Mouse (Mus musculus) lung, embryonic 14.5 days (tissue): Measurements from ENCODE around the gene Tespa1. TPM values are rescaled to one million over a fixed set of nuclear protein-coding genes. Genes with fewer than 3 reads are reported as not detected.
"Not testable (repeated sequence)": the region's sequence is repeated elsewhere in the genome, so short reads cannot be mapped to it uniquely, and the experiment has no call there.

ENCODE experiments used
- ATAC-seq: fragments of 200-750 bp; cut with Nextera tagmentation; 2 replicates; pipeline ENCODE4 v1.8.0; 2017; ENCODE audit warnings: mild to moderate bottlenecking, moderate TSS enrichment, moderate library complexity; ENCODE audit not compliant: insufficient read depth
- DNase-seq: peaks from one replicate; pipeline ENCODE4 v3.0.0-alpha.2; 2015
- H3K27ac ChIP-seq: fragments of 300-500 bp; sonication (generic); 2 replicates; pipeline ENCODE4 v1.5.1; 2014; ENCODE audit warnings: low read depth, mild to moderate bottlenecking, moderate library complexity
- H3K27me3 ChIP-seq: fragments of 300-500 bp; sonication (generic); 2 replicates; pipeline ENCODE4 v1.6.1; 2014; ENCODE audit warnings: low read length, control low read depth; ENCODE audit not compliant: insufficient read depth
- H3K36me3 ChIP-seq: fragments of 300-500 bp; sonication (generic); 2 replicates; pipeline ENCODE4 v1.6.1; 2014; ENCODE audit warnings: control low read depth; ENCODE audit not compliant: insufficient read depth
- H3K4me1 ChIP-seq: fragments of 300-500 bp; sonication (generic); 2 replicates; pipeline ENCODE4 v1.6.1; 2014; ENCODE audit warnings: antibody characterized with exemption, control low read depth; ENCODE audit not compliant: insufficient read depth
- H3K4me2 ChIP-seq: fragments of 300-500 bp; sonication (generic); 2 replicates; pipeline ENCODE4 v1.6.1; 2014; ENCODE audit warnings: mild to moderate bottlenecking
- H3K4me3 ChIP-seq: fragments of 300-500 bp; sonication (generic); 2 replicates; pipeline ENCODE4 v1.5.1; 2014; ENCODE audit warnings: low read depth, low read length
- H3K9ac ChIP-seq: fragments of 300-500 bp; sonication (generic); 2 replicates; pipeline ENCODE4 v1.6.1; 2014
- H3K9me3 ChIP-seq: fragments of 300-500 bp; sonication (generic); 2 replicates; pipeline ENCODE4 v1.6.1; 2016; ENCODE audit warnings: low read depth, low read length, control low read depth
- CTCF ChIP-seq: IDR thresholded peaks from 2 replicates; pipeline ENCODE4 v1.5.1; 2016; ENCODE audit warnings: antibody characterized with exemption, low read depth
- WGBS: fragments of 180-500 bp; shearing (Covaris S2); extraction: QIAGEN DNeasy Blood & Tissue Kit; methylation state at CpG from one replicate; pipeline ENCODE4 v1.1.7; 2014; 5-methylcytosine and 5-hydroxymethylcytosine counted together
- polyA plus RNA-seq: library from polyadenylated mRNA; unstranded; fragments of >200 nt; fragmentation: Nextera tagmentation; extraction: Ambion mirVana; gene quantifications from 2 replicates; pipeline ENCODE4 v1.2.1, GENCODE M21; 2014

The Tespa1 gene
- polyA plus RNA-seq, 1 experiment from 2014 or later, result 0.66 TPM

GRCm38 (mm10) chr10:130318720-130319119 lies 4.0 kb upstream of the Tespa1 start:
- 68% methylated on average over 4 of the region's 4 CpGs for WGBS
- H3K9me3 ChIP-seq, result no peaks in the 10 kb centered on the region
- no peak for TF ChIP-seq CTCF
- H3K27me3 ChIP-seq, result no peaks in the 10 kb centered on the region
- no peak for ATAC-seq
- no peak overlapping the region for H3K4me3 ChIP-seq
- H3K36me3 ChIP-seq, result no peaks in the 10 kb centered on the region
- H3K27ac ChIP-seq, result no peak overlapping the region
- no peaks in the 10 kb centered on the region for H3K4me1 ChIP-seq
- H3K4me2 ChIP-seq, result no peak overlapping the region
- H3K9ac ChIP-seq, result no peak overlapping the region
- DNase-seq, result no peak

- H3K4me2 ChIP-seq, result no peak overlapping the region
- H3K36me3 ChIP-seq, result no peaks in the 10 kb centered on the region
- WGBS, result 84% methylated on average over 2 of the region's 2 CpGs
- no peak overlapping the region for H3K27ac ChIP-seq
- DNase-seq (no peak), ATAC-seq (no peak)
- TF ChIP-seq CTCF, result no peak
- H3K4me3 ChIP-seq, result no peak overlapping the region
- no peaks in the 10 kb centered on the region for H3K27me3 ChIP-seq
- H3K9ac ChIP-seq, result no peak overlapping the region
- no peaks in the 10 kb centered on the region for H3K4me1 ChIP-seq
- H3K9me3 ChIP-seq, result no peaks in the 10 kb centered on the region
These were observed 2.0 kb upstream of the Tespa1 start for GRCm38 (mm10) chr10:130320715-130321114.

- H3K36me3 ChIP-seq, result no peaks in the 10 kb centered on the region
- no peaks in the 10 kb centered on the region for H3K9me3 ChIP-seq
- no peak overlapping the region for H3K4me3 ChIP-seq
- no peak for TF ChIP-seq CTCF
- H3K4me2 ChIP-seq, result no peak overlapping the region
- ATAC-seq (no peak), DNase-seq (no peak)
- no peak overlapping the region for H3K27ac ChIP-seq
- H3K9ac ChIP-seq, result no peak overlapping the region
- no peaks in the 10 kb centered on the region for H3K4me1 ChIP-seq
- no peaks in the 10 kb centered on the region for H3K27me3 ChIP-seq
These were observed 608 bp upstream of the Tespa1 start for GRCm38 (mm10) chr10:130322062-130322461.

GRCm38 (mm10) chr10:130324243-130324642 lies 1.6 kb downstream of the Tespa1 start:
- Histone ChIP-seq H3K4me3 (no peak overlapping the region), H3K36me3 (no peaks in the 10 kb centered on the region), H3K9ac (no peak overlapping the region), H3K27me3 (no peaks in the 10 kb centered on the region), H3K27ac (no peak overlapping the region), H3K4me2 (no peak overlapping the region), H3K4me1 (no peaks in the 10 kb centered on the region), H3K9me3 (no peaks in the 10 kb centered on the region)
- WGBS, result 87% methylated on average over 4 of the region's 4 CpGs
- TF ChIP-seq CTCF, result no peak
- DNase-seq (no peak), ATAC-seq (no peak)

GRCm38 (mm10) chr10:130330711-130331110 lies 8.0 kb downstream of the Tespa1 start:
- Histone ChIP-seq H3K4me1 (no peaks in the 10 kb centered on the region), H3K9me3 (no peaks in the 10 kb centered on the region), H3K4me3 (no peak overlapping the region), H3K9ac (no peak overlapping the region), H3K36me3 (no peaks in the 10 kb centered on the region), H3K4me2 (no peak overlapping the region), H3K27ac (no peak overlapping the region), H3K27me3 (no peaks in the 10 kb centered on the region)
- ATAC-seq (no peak), DNase-seq (no peak)
- WGBS, result 88% methylated on average over 1 of the region's 1 CpGs
- no peak for TF ChIP-seq CTCF

- H3K27ac ChIP-seq, result no peak overlapping the region
- ATAC-seq, result no peak
- no peaks in the 10 kb centered on the region for H3K27me3 ChIP-seq
- H3K4me1 ChIP-seq, result no peaks in the 10 kb centered on the region
- no peak for DNase-seq
- no peak overlapping the region for H3K4me2 ChIP-seq
- no peak for TF ChIP-seq CTCF
- no peak overlapping the region for H3K9ac ChIP-seq
- H3K36me3 ChIP-seq, result no peaks in the 10 kb centered on the region
- 52% methylated on average over 1 of the region's 1 CpGs for WGBS
- no peak overlapping the region for H3K4me3 ChIP-seq
- H3K9me3 ChIP-seq, result no peaks in the 10 kb centered on the region
These were observed 13.7 kb downstream of the Tespa1 start for GRCm38 (mm10) chr10:130336385-130336784.

GRCm38 (mm10) chr10:130337581-130337980 lies 14.9 kb downstream of the Tespa1 start:
- WGBS, result 54% methylated on average over 2 of the region's 2 CpGs
- Histone ChIP-seq H3K4me2 (no peak overlapping the region), H3K9me3 (no peaks in the 10 kb centered on the region), H3K9ac (no peak overlapping the region), H3K36me3 (no peaks in the 10 kb centered on the region), H3K27me3 (no peaks in the 10 kb centered on the region), H3K4me3 (no peak overlapping the region), H3K4me1 (no peaks in the 10 kb centered on the region), H3K27ac (no peak overlapping the region)
- DNase-seq, result no peak
- ATAC-seq, result no peak
- no peak for TF ChIP-seq CTCF

DNA sequence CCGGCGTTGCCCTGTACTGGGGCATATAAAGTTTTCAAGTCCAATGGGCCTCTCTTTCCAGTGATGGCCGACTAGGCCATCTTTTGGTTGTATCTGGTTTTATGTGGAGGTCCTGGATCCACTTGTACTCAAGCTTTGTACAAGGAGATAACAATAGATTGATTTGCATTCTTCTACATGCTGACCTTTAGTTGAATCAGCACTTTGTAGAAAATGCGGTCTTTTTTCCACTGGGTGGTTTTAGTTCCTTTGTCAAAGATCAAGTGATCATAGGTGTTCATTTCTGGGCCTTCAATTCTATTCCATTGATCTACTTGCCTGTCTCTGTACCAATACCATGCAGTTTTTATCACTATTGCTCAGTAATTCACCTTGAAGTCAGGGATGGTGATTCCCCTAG lies 17.4 kb downstream of the Tespa1 start:
- not testable (repeated sequence) for H3K4me1 ChIP-seq, H3K4me3 ChIP-seq, H3K27me3 ChIP-seq, ATAC-seq, DNase-seq, H3K9ac ChIP-seq, H3K36me3 ChIP-seq, H3K27ac ChIP-seq, H3K9me3 ChIP-seq, H3K4me2 ChIP-seq
- 88% methylated on average over 4 of the region's 4 CpGs for WGBS
